Mouse (Mus musculus): ENCODE data around the gene Rnf13. TPM values are rescaled to one million over a fixed set of nuclear protein-coding genes. Genes with fewer than 3 reads are reported as not detected.

Gene Rnf13
- total RNA-seq (2012; rRNA removed), result 32.1 and 33.2 TPM in 2 replicates

DNA sequence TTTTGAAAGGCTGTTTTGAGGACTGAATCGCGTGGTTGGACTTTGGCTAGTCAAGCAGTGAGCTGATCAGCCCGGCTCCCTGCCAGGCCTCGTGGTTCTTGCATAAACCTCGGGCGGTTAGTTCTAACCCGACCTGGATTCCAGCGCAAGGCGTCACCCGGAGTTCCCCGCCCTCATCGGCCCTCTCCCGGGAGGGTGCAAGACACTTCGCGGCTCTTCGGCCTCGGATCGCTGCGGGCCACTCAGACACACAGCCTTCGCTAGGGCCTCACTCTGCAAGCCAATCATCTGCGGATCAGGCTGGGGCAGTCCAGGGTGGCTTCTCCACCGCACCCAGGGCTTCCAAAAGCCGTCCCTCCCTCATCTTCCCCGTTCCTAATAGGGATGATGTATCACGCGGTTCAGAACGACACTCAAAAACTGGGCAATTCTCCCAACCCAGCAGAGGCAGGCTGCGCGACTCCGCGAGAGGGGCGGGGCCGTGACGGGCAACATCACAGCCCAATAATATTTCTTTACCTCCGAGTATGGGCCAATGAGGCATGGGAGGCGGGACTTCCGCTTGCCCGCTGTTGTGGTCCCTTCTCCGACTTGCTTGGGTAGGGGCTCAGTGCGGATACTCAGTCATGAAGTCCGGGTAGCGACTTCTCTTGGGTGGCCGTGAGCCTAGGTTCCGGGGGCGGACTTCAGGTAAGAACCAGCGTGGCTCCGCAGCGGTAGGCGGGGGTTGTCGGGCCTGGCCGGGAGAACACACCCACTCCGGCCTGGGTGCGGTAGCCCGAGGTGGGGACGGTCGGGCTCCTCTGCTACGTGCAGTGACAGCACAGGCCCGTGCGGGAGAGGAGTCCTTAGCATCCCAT, at the start of gene Rnf13:
Gene Rnf13 (plus strand): TSS at position 552 of the 860 bp plus-strand sequence.
- TF ChIP-seq MAFK (IDR thresholded peaks at IDR 0.05; ENCODE audit: insufficient read depth, low read depth, low read length) (no peak), CHD2 (IDR thresholded peaks at IDR 0.05; ENCODE audit: low read depth, low read length) (peak; percentile 90), HCFC1 (IDR thresholded peaks at IDR 0.05; ENCODE audit: borderline replicate concordance, insufficient read depth, low read length) (peak; percentile 63; the same call in 1 of the 2 replicates)
- Histone ChIP-seq H3K9me3 (ENCODE audit: control insufficient read depth, insufficient read depth, low read depth, low read length) (no peaks in the 10 kb centered on the region), H3K36me3 (ENCODE audit: control insufficient read depth, insufficient read depth, low read length, poor library complexity, severe bottlenecking) (no peaks in the 10 kb centered on the region), H3K9ac (ENCODE audit: insufficient read depth, low read depth, low read length, poor library complexity, severe bottlenecking) (peak within 1 kb of the TSS; percentile 89), H3K4me1 (ENCODE audit: control insufficient read depth in 2 of 2, insufficient read depth in 2 of 2, low read length in 2 of 2, poor library complexity in 1 of 2) (peaks cover 4 to 13% of the 10 kb centered on the region in 2 experiments; a peak in 3 of 4 replicates), H3K4me3 (ENCODE audit: insufficient read depth in 1 of 2, low read depth in 1 of 2, low read length in 2 of 2, poor library complexity in 1 of 2, severe bottlenecking in 1 of 2) (peak within 1 kb of the TSS; percentile 71 to 80), H3K27ac (ENCODE audit: insufficient read depth, low read depth, low read length, poor library complexity, severe bottlenecking) (peak within 1 kb of the TSS; percentile 97)
- DNase-seq (ENCODE audit: low read depth, low spot score), result peak; percentile 93
- in situ Hi-C loops (cut with MboI; ENCODE audit: low sequenced_read_pairs in 2 of 2, unreplicated experiment in 2 of 2), result no loop called here

GRCm38 (mm10) chr3:57691772-57692171, 44.1 kb upstream of the Rnf13 start:
- DNase-seq (ENCODE audit: low read depth, low spot score), result no peak
- Histone ChIP-seq H3K9me3 (ENCODE audit: control insufficient read depth, insufficient read depth, low read depth, low read length) (0 out of 2 replicates have a peak, but pooled peaks cover 2% of the 10 kb centered on the region), H3K27ac (ENCODE audit: insufficient read depth, low read depth, low read length, poor library complexity, severe bottlenecking) (no peak overlapping the region), H3K4me3 (ENCODE audit: insufficient read depth in 1 of 2, low read depth in 1 of 2, low read length in 2 of 2, poor library complexity in 1 of 2, severe bottlenecking in 1 of 2) (no peak overlapping the region), H3K9ac (ENCODE audit: insufficient read depth, low read depth, low read length, poor library complexity, severe bottlenecking) (no peak overlapping the region), H3K36me3 (ENCODE audit: control insufficient read depth, insufficient read depth, low read length, poor library complexity, severe bottlenecking) (no peaks in the 10 kb centered on the region), H3K4me1 (ENCODE audit: control insufficient read depth in 2 of 2, insufficient read depth in 2 of 2, low read length in 2 of 2, poor library complexity in 1 of 2) (no peaks in the 10 kb centered on the region)
- in situ Hi-C loops (cut with MboI; ENCODE audit: low sequenced_read_pairs in 2 of 2, unreplicated experiment in 2 of 2), result no loop called here
- no peak for TF ChIP-seq ZC3H11A (IDR thresholded peaks at IDR 0.05; ENCODE audit: borderline replicate concordance, low read depth, low read length)
- no peak for TF ChIP-seq ZNF384 (IDR thresholded peaks at IDR 0.05; ENCODE audit: low read depth, low read length)
- TF ChIP-seq CHD2 (IDR thresholded peaks at IDR 0.05; ENCODE audit: low read depth, low read length), result no peak
- no peak for TF ChIP-seq HCFC1 (IDR thresholded peaks at IDR 0.05; ENCODE audit: borderline replicate concordance, insufficient read depth, low read length)
- TF ChIP-seq MAFK (IDR thresholded peaks at IDR 0.05; ENCODE audit: insufficient read depth, low read depth, low read length), result no peak

DNA sequence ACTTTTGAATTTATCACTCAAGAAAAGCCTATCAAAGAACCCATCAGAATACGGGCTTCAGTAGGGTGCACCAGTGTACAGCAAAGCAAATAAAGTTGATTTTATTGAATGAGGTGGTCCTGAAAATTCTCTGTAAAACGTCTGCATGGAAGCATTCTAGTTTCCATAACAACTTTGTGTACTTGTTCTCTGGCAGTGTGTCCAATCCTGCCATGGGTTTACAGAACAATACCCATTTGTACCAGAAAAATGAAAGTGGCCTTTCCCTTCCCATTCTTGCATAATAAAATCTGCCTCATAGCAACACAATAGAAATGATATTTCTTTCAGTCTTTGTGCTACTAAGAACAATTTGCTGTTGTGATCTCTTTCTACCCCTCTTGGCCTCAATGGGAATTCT, 43.1 kb upstream of the Rnf13 start, which contains the start of gene Ankub1:
Gene Ankub1 (minus strand): TSS at position 81 of the 400 bp plus-strand sequence.
- in situ Hi-C loops (cut with MboI; ENCODE audit: low sequenced_read_pairs in 2 of 2, unreplicated experiment in 2 of 2), result no loop called here
- TF ChIP-seq ZC3H11A (IDR thresholded peaks at IDR 0.05; ENCODE audit: borderline replicate concordance, low read depth, low read length) (no peak), CHD2 (IDR thresholded peaks at IDR 0.05; ENCODE audit: low read depth, low read length) (no peak), HCFC1 (IDR thresholded peaks at IDR 0.05; ENCODE audit: borderline replicate concordance, insufficient read depth, low read length) (no peak), MAFK (IDR thresholded peaks at IDR 0.05; ENCODE audit: insufficient read depth, low read depth, low read length) (no peak), ZNF384 (IDR thresholded peaks at IDR 0.05; ENCODE audit: low read depth, low read length) (no peak)
- no peak within 1 kb of the TSS for H3K27ac ChIP-seq (ENCODE audit: insufficient read depth, low read depth, low read length, poor library complexity, severe bottlenecking)
- 0 out of 2 replicates have a peak, but pooled peaks cover under 1% of the 10 kb centered on the region for H3K9me3 ChIP-seq (ENCODE audit: control insufficient read depth, insufficient read depth, low read depth, low read length)
- no peak within 1 kb of the TSS for H3K9ac ChIP-seq (ENCODE audit: insufficient read depth, low read depth, low read length, poor library complexity, severe bottlenecking)
- H3K4me3 ChIP-seq (ENCODE audit: insufficient read depth in 1 of 2, low read depth in 1 of 2, low read length in 2 of 2, poor library complexity in 1 of 2, severe bottlenecking in 1 of 2), result no peak within 1 kb of the TSS
- no peaks in the 10 kb centered on the region for H3K36me3 ChIP-seq (ENCODE audit: control insufficient read depth, insufficient read depth, low read length, poor library complexity, severe bottlenecking)
- no peaks in the 10 kb centered on the region for H3K4me1 ChIP-seq (ENCODE audit: control insufficient read depth in 2 of 2, insufficient read depth in 2 of 2, low read length in 2 of 2, poor library complexity in 1 of 2)
- DNase-seq (ENCODE audit: low read depth, low spot score), result no peak

GRCm38 (mm10) chr3:57696249-57696648, 39.6 kb upstream of the Rnf13 start:
- no peak for DNase-seq (ENCODE audit: low read depth, low spot score)
- Histone ChIP-seq H3K4me3 (ENCODE audit: insufficient read depth in 1 of 2, low read depth in 1 of 2, low read length in 2 of 2, poor library complexity in 1 of 2, severe bottlenecking in 1 of 2) (no peak overlapping the region), H3K9me3 (ENCODE audit: control insufficient read depth, insufficient read depth, low read depth, low read length) (no peaks in the 10 kb centered on the region), H3K4me1 (ENCODE audit: control insufficient read depth in 2 of 2, insufficient read depth in 2 of 2, low read length in 2 of 2, poor library complexity in 1 of 2) (no peaks in the 10 kb centered on the region), H3K36me3 (ENCODE audit: control insufficient read depth, insufficient read depth, low read length, poor library complexity, severe bottlenecking) (no peaks in the 10 kb centered on the region), H3K9ac (ENCODE audit: insufficient read depth, low read depth, low read length, poor library complexity, severe bottlenecking) (no peak overlapping the region), H3K27ac (ENCODE audit: insufficient read depth, low read depth, low read length, poor library complexity, severe bottlenecking) (no peak overlapping the region)
- in situ Hi-C loops (cut with MboI; ENCODE audit: low sequenced_read_pairs in 2 of 2, unreplicated experiment in 2 of 2), result no loop called here
- TF ChIP-seq MAFK (IDR thresholded peaks at IDR 0.05; ENCODE audit: insufficient read depth, low read depth, low read length) (no peak), ZC3H11A (IDR thresholded peaks at IDR 0.05; ENCODE audit: borderline replicate concordance, low read depth, low read length) (no peak), CHD2 (IDR thresholded peaks at IDR 0.05; ENCODE audit: low read depth, low read length) (no peak), HCFC1 (IDR thresholded peaks at IDR 0.05; ENCODE audit: borderline replicate concordance, insufficient read depth, low read length) (no peak), ZNF384 (IDR thresholded peaks at IDR 0.05; ENCODE audit: low read depth, low read length) (no peak)

All from ES-E14 (cell line).